Comparison of ENCODE assay signal across 26 mouse cellular contexts in genomic region chr11:61430728-61431127, GRCm38 (mm10). TPM values are rescaled to one million over a fixed set of nuclear protein-coding genes. Genes with fewer than 3 reads are reported as not detected.
"Had no signal": no experiment of that assay in that cellular context is flagged by ENCODE, and none has a peak within 500 bp of the region (broad histone marks: within the 10 kb centered on the region; RNA-seq: fewer than 3 reads in every experiment).

No protein-coding gene starts in this region.

- DNase-seq: gastrocnemius, adult 2 months; gastrocnemius, postnatal 10 days; gastrocnemius, postnatal 25 days; heart, adult 18-20 months; heart, postnatal 10 days; heart, postnatal 4 days; kidney, adult 18-20 months; kidney, adult 8-10 months; kidney, postnatal 10 days; kidney, postnatal 25 days; kidney, postnatal 4 days; liver; liver, embryonic 13.5 days; liver, postnatal 0 days had no signal

- H3K4me3 ChIP-seq: gastrocnemius, adult 2 months; heart, embryonic 10.5 days; heart, embryonic 12.5 days; hindbrain, embryonic 10.5 days; hindbrain, embryonic 12.5 days; intestine, embryonic 15.5 days; layer of hippocampus, adult 2 months; limb, embryonic 10.5 days; limb, embryonic 12.5 days; liver, embryonic 13.5 days; liver, embryonic 15.5 days had no signal

- H3K27ac ChIP-seq: gastrocnemius, adult 2 months; heart, embryonic 10.5 days; hindbrain, embryonic 10.5 days; hindbrain, embryonic 12.5 days; hindbrain, embryonic 14.5 days; intestine, embryonic 15.5 days; layer of hippocampus, adult 2 months; limb, embryonic 10.5 days; limb, embryonic 12.5 days; liver, embryonic 13.5 days; liver, embryonic 15.5 days had no signal

- H3K4me1 ChIP-seq: heart, embryonic 10.5 days; heart, embryonic 12.5 days; intestine, embryonic 15.5 days; liver, embryonic 13.5 days; liver, embryonic 15.5 days had no signal

RNA-seq across cellular contexts. Expression of gene Rnf112, which starts 23.2 kb away (rescaled TPM):
- total RNA-seq: granulocyte monocyte progenitor cell, adult 5-6 weeks had no signal
- polyA plus RNA-seq: inflammation-experienced regulatory T-cells, adult 6 months had no signal

RNA-seq across cellular contexts. Expression of gene Slc47a1, which starts 52.6 kb away (rescaled TPM):
- total RNA-seq: granulocyte monocyte progenitor cell, adult 5-6 weeks had no signal
- polyA plus RNA-seq: hindbrain, embryonic 14.5 days; inflammation-experienced regulatory T-cells, adult 6 months; limb, embryonic 12.5 days had no signal

RNA-seq across cellular contexts. Expression of gene Mfap4, which starts 54.5 kb away (rescaled TPM):
- total RNA-seq: granulocyte monocyte progenitor cell, adult 5-6 weeks had no signal
- polyA plus RNA-seq: inflammation-experienced regulatory T-cells, adult 6 months had no signal
